Mouse (Mus musculus) hindbrain, embryonic 16.5 days (tissue): ENCODE measurements at regions not wholly inside any gene's neighbourhood (a gene's known extent, or its start where the extent isn't known, plus 50 kb on each side); places are given as distances from the start of the nearest gene placed in this dataset.

ENCODE experiments used
- ATAC-seq: fragments of 200-750 bp; cut with Nextera tagmentation; 2 replicates; pipeline ENCODE4 v1.8.0; 2017; ENCODE audit warnings: moderate TSS enrichment, moderate library complexity
- H3K27ac ChIP-seq: fragments of 300-500 bp; sonication (generic); 2 replicates; pipeline ENCODE4 v1.5.1; 2014; ENCODE audit warnings: low read depth, mild to moderate bottlenecking, control low read depth, low read length, moderate library complexity
- H3K27me3 ChIP-seq: fragments of 300-500 bp; sonication (generic); replicated peaks from 2 replicates; pipeline ENCODE4 v1.6.1; 2014; ENCODE audit warnings: low read length; ENCODE audit not compliant: control insufficient read depth, insufficient read depth
- H3K36me3 ChIP-seq: fragments of 300-500 bp; sonication (generic); 2 replicates; pipeline ENCODE4 v1.6.1; 2014; ENCODE audit warnings: mild to moderate bottlenecking, low read length, moderate library complexity, mixed read lengths; ENCODE audit not compliant: control insufficient read depth, insufficient read depth
- H3K4me1 ChIP-seq: fragments of 300-500 bp; sonication (generic); 2 replicates; pipeline ENCODE4 v1.6.1; 2014; ENCODE audit warnings: low read depth, low read length; ENCODE audit not compliant: control insufficient read depth, insufficient read depth
- H3K4me2 ChIP-seq: fragments of 300-500 bp; sonication (generic); 2 replicates; pipeline ENCODE4 v1.6.1; 2014; ENCODE audit warnings: mild to moderate bottlenecking, low read length, control low read depth, moderate library complexity
- H3K4me3 ChIP-seq: fragments of 300-500 bp; sonication (generic); 2 replicates; pipeline ENCODE4 v1.5.1; 2014; ENCODE audit warnings: mild to moderate bottlenecking, low read length, control low read depth, moderate library complexity
- H3K9ac ChIP-seq: fragments of 300-500 bp; sonication (generic); 2 replicates; pipeline ENCODE4 v1.6.1; 2014; ENCODE audit warnings: low read depth, mild to moderate bottlenecking, control low read depth, low read length, moderate library complexity
- H3K9me3 ChIP-seq: fragments of 300-500 bp; sonication (generic); 2 replicates; pipeline ENCODE4 v1.6.1; 2014; ENCODE audit warnings: mild to moderate bottlenecking, low read length, moderate library complexity; ENCODE audit not compliant: control insufficient read depth
- WGBS: fragments of 180-500 bp; shearing (Covaris S2); extraction: QIAGEN DNeasy Blood & Tissue Kit; methylation state at CpG from one replicate; pipeline ENCODE4 v1.1.7; 2014; 5-methylcytosine and 5-hydroxymethylcytosine counted together

DNA sequence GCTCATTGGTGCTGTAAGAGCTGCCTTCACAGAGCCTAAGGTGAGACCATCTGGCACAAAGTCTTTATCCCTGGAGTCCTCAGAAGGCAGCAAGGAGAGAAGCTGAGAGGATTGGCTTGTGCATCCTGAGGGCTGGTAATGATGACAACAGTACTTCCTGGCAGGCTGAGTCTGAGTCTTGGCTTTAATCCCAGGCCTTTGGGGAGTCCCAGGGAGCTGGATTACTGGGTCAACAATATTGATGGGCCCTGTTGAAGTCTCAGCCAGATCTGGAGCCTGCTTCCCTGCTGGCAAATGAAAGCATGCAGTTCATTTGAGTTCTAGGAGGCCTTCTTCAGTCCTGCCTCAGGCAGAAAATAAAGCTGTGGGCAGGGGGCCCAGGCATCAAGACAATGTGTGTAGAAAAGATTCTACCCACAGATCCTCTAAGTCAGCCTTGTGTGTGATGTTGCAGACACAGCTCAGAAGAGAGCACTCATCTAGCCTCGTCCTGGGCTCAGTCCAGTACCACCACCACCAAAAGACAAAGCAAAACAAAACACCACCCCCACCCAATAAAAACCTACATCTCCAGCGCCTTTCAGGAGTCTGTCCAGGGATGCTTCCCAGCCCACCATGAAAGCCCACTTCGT is 113.1 kb downstream of the Tmem215 start:
- no peaks in the 10 kb centered on the region for H3K27me3 ChIP-seq
- 67% methylated on average over 3 of the region's 3 CpGs for WGBS
- peak; percentile 67 for ATAC-seq
- no peak overlapping the region for H3K9ac ChIP-seq
- no peak overlapping the region for H3K4me2 ChIP-seq
- H3K36me3 ChIP-seq = no peaks in the 10 kb centered on the region
- no peak overlapping the region for H3K27ac ChIP-seq
- H3K4me3 ChIP-seq = no peak overlapping the region
- no peaks in the 10 kb centered on the region for H3K4me1 ChIP-seq
- H3K9me3 ChIP-seq = no peaks in the 10 kb centered on the region

DNA sequence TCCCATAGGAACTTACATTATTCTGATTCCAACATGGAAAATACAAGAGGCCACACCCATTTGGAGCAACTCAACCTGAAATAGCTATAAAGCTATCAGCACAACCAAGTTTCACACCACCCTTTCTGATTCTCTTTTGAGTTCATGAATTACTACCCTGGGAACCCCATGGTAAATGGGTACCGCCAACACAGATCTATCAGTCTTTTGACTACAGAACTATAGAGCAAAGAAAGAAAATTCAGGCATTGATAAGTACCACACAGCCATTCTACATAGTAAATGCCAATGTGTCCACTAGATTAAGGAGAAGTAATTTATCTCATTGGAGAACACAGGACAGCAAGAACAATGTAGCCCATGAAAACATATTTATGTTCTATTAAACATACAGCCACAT is 114.1 kb downstream of the Tmem215 start:
- H3K27ac ChIP-seq = no peak overlapping the region
- H3K36me3 ChIP-seq = no peaks in the 10 kb centered on the region
- no peak overlapping the region for H3K9ac ChIP-seq
- H3K4me3 ChIP-seq = no peak overlapping the region
- ATAC-seq = no peak
- H3K9me3 ChIP-seq = no peaks in the 10 kb centered on the region
- no peak overlapping the region for H3K4me2 ChIP-seq
- 87% methylated on average over 1 of the region's 1 CpGs for WGBS
- H3K4me1 ChIP-seq = no peaks in the 10 kb centered on the region
- H3K27me3 ChIP-seq = no peaks in the 10 kb centered on the region

DNA sequence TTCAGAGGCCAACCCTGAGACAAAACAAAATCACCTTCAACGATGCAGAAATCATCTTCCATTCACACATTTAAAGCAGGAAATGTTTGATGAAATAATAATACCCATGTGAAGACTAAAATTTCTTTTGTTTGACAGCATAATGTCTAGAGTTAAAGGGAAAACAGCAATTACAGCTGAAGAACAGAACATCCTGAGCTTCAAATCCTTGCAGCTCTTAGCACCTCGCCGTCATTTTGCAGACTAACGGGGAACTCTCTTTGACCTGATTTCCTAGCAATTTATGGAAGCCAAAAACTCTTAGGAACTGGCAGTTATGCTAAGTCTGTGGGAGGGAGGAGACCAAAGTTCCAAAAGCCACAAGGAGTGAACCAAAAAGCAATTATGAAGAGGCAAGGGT is 115.3 kb downstream of the Tmem215 start:
- Histone ChIP-seq H3K4me2 (no peak overlapping the region), H3K4me3 (no peak overlapping the region), H3K27ac (no peak overlapping the region), H3K4me1 (no peaks in the 10 kb centered on the region), H3K9me3 (no peaks in the 10 kb centered on the region), H3K36me3 (no peaks in the 10 kb centered on the region), H3K27me3 (no peaks in the 10 kb centered on the region), H3K9ac (no peak overlapping the region)
- no peak for ATAC-seq
- 87% methylated on average over 4 of the region's 4 CpGs for WGBS

DNA sequence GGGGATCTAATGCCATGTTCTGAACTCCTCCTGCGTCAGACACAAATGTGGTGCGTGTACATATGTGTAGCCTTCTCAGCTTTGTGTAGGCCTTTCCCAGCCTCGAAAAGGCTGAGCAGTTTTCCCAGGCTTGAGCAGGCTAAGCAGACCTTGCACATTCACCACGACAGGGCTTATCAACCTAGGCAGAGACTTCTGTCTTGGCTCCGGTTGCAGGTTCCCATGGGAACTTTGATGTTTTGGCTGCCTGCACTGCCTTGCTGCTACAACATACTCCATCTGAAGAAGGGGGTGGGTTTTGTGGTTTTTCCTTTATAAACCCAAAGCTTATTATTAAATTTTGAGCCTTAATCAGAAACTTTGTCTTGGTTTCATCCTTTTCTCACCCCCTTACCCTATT is 109.2 kb downstream of the Aptx start:
- WGBS = 77% methylated on average over 5 of the region's 5 CpGs

DNA sequence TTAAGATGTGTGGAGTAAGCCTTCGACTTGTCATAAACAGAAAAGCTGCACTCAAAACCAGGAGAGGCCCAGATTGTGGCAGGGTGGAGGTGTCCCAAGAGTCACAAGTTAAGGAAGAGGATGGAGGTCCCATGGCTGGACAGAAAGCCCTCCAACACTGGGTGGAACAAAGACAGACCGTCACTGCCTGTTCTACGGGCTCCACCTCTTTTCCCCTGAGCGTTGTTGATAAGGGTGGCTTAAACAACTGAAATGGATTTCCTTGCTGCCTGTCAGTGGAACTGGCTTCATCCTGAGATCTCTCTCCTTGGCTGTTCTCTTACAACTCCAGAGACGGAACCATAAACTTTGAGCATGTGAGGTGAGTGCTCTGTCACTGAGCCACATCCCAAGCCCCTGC is 78.0 kb downstream of the Aptx start:
- Histone ChIP-seq H3K36me3 (no peaks in the 10 kb centered on the region), H3K4me3 (no peak overlapping the region), H3K4me1 (no peaks in the 10 kb centered on the region), H3K27ac (no peak overlapping the region), H3K9me3 (no peaks in the 10 kb centered on the region; the same call in 1 of the 2 replicates), H3K9ac (no peak overlapping the region), H3K27me3 (no peaks in the 10 kb centered on the region), H3K4me2 (no peak overlapping the region)
- 68% methylated on average over 5 of the region's 5 CpGs for WGBS
- ATAC-seq = no peak

More for the DNA sequence above, 109.2 kb downstream of the Aptx start:
- Histone ChIP-seq H3K4me1 (no peaks in the 10 kb centered on the region), H3K27ac (no peak overlapping the region), H3K9ac (no peak overlapping the region), H3K9me3 (no peaks in the 10 kb centered on the region), H3K4me2 (no peak overlapping the region), H3K4me3 (no peak overlapping the region), H3K27me3 (no peaks in the 10 kb centered on the region), H3K36me3 (no peaks in the 10 kb centered on the region)
- ATAC-seq = no peak

DNA sequence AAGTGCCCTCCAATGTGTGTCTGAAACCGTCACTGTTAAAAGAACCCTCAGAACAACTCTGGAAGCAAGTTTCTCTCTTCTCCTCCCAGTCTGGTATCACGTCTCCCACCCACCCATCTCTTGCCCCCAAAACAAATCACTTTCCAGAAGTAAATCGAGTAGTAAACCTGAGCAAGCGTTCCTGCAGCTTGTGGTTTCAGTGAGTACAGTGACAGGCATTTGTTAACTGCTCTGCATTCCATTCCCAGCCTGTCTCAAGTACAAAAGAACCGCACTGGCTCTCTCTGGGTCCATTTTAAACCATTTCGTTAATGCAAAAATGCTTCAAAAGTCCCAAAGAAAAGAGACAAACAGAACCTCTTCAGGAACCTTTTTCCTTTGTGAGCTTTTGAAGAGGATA is 77.1 kb downstream of the Aptx start:
- H3K4me1 ChIP-seq = no peaks in the 10 kb centered on the region
- no peak overlapping the region for H3K27ac ChIP-seq
- no peak overlapping the region for H3K9ac ChIP-seq
- no peak for ATAC-seq
- H3K27me3 ChIP-seq = no peaks in the 10 kb centered on the region
- 46% methylated on average over 6 of the region's 6 CpGs for WGBS
- no peaks in the 10 kb centered on the region; the same call in 1 of the 2 replicates for H3K9me3 ChIP-seq
- H3K4me3 ChIP-seq = no peak overlapping the region
- no peak overlapping the region for H3K4me2 ChIP-seq
- H3K36me3 ChIP-seq = no peaks in the 10 kb centered on the region
